In genomic region chr2:32534061-32534732, GRCm38 (mm10) we compare ENCODE assay signal across 8 mouse cellular contexts. TPM values are rescaled to one million over a fixed set of nuclear protein-coding genes. Genes with fewer than 3 reads are reported as not detected.
A peak's percentile ranks its signal among the peaks of the same experiment; 100 is the strongest.
DNase-seq lines count a peak whose midpoint lies in the region; ATAC-seq and TF ChIP-seq lines count a peak whose summit lies in the region.

No protein-coding gene starts in this region.

- 0 out of 2 replicates have a peak, but pooled peaks have one; percentile 31 for TF ChIP-seq POLR2A in bone marrow macrophage, adult 2 months (IDR thresholded peaks at IDR 0.05; ENCODE audit: borderline replicate concordance, low read depth, low read length)

- H3K4me3 ChIP-seq in bone marrow macrophage, adult 2 months (ENCODE audit: insufficient read depth, low read length) = peak overlapping the region; percentile 68
- peak overlapping the region; percentile 81 for H3K4me3 ChIP-seq in intestine, embryonic 14.5 days (ENCODE audit: low read depth, low read length)
- H3K4me3 ChIP-seq in liver, embryonic 16.5 days (ENCODE audit: low read depth, low read length) = peak overlapping the region; percentile 77
- H3K4me3 ChIP-seq in neural tube, embryonic 13.5 days = peak overlapping the region; percentile 84

- peaks cover 22% of the 10 kb centered on the region for H3K4me1 ChIP-seq in bone marrow macrophage, adult 2 months (ENCODE audit: control insufficient read depth, insufficient read depth, low read length)
- peaks cover 36% of the 10 kb centered on the region for H3K4me1 ChIP-seq in intestine, embryonic 14.5 days (replicated peaks; ENCODE audit: control insufficient read depth, insufficient read depth, low read length)
- H3K4me1 ChIP-seq in liver, embryonic 16.5 days (ENCODE audit: control insufficient read depth, low read depth, low read length) = peaks cover 29% of the 10 kb centered on the region
- H3K4me1 ChIP-seq in neural tube, embryonic 13.5 days (replicated peaks) = peaks cover 46% of the 10 kb centered on the region

- no peak for TF ChIP-seq CTCF in bone marrow macrophage, adult 2 months (IDR thresholded peaks at IDR 0.05; ENCODE audit: low read depth, low read length)

- peak overlapping the region; percentile 61 for H3K9ac ChIP-seq in intestine, embryonic 14.5 days (ENCODE audit: low read length)
- peak overlapping the region; percentile 65 for H3K9ac ChIP-seq in liver, embryonic 16.5 days (ENCODE audit: low read depth, low read length)
- H3K9ac ChIP-seq in neural tube, embryonic 13.5 days = peak overlapping the region; percentile 73

- intact Hi-C loops in gastrocnemius, postnatal 14 days (cut with DNase I; ENCODE audit: low total_unique reads) = no loop called here

- peak; percentile 30 for DNase-seq in ovary, postnatal 14 days (ENCODE audit: low spot score)
- DNase-seq in ovary, postnatal 10 days (ENCODE audit: low spot score) = no peak
- peak; percentile 43 for DNase-seq in gastrocnemius, postnatal 14 days
- peak; percentile 80 for DNase-seq in intestine, embryonic 14.5 days (ENCODE audit: low spot score)

- WGBS in intestine, embryonic 14.5 days = 10% methylated on average over 13 of the region's 13 CpGs
- WGBS in liver, embryonic 16.5 days (ENCODE audit: insufficient replicate concordance) = 11% methylated on average over 13 of the region's 13 CpGs
- WGBS in neural tube, embryonic 13.5 days = 12% methylated on average over 13 of the region's 13 CpGs

- H3K4me2 ChIP-seq in intestine, embryonic 14.5 days (ENCODE audit: low read length) = peak overlapping the region; percentile 79
- H3K4me2 ChIP-seq in liver, embryonic 16.5 days (ENCODE audit: low read depth, low read length) = peak overlapping the region; percentile 99
- peak overlapping the region; percentile 74 for H3K4me2 ChIP-seq in neural tube, embryonic 13.5 days

- no peaks in the 10 kb centered on the region for H3K9me3 ChIP-seq in intestine, embryonic 14.5 days (ENCODE audit: control insufficient read depth, low read length)
- H3K9me3 ChIP-seq in liver, embryonic 16.5 days (replicated peaks; ENCODE audit: control insufficient read depth, low read length) = no peaks in the 10 kb centered on the region
- no peaks in the 10 kb centered on the region for H3K9me3 ChIP-seq in neural tube, embryonic 13.5 days

- H3K27ac ChIP-seq in bone marrow macrophage, adult 2 months (ENCODE audit: insufficient read depth, low read depth, low read length) = peak overlapping the region; percentile 81
- peak overlapping the region; percentile 95 for H3K27ac ChIP-seq in intestine, embryonic 14.5 days (ENCODE audit: low read depth)
- peak overlapping the region; percentile 6 for H3K27ac ChIP-seq in liver, embryonic 16.5 days (ENCODE audit: low read length)
- peak overlapping the region; percentile 92 for H3K27ac ChIP-seq in neural tube, embryonic 13.5 days (replicated peaks)

- no peaks in the 10 kb centered on the region for H3K36me3 ChIP-seq in intestine, embryonic 14.5 days (ENCODE audit: control insufficient read depth, insufficient read depth, low read length)
- no peaks in the 10 kb centered on the region for H3K36me3 ChIP-seq in liver, embryonic 16.5 days (ENCODE audit: control insufficient read depth, insufficient read depth)
- H3K36me3 ChIP-seq in neural tube, embryonic 13.5 days = no peaks in the 10 kb centered on the region

- peak; percentile 3; the same call in 1 of the 2 replicates for ATAC-seq in intestine, embryonic 14.5 days (replicated peaks; ENCODE audit: low FRiP score, low TSS enrichment, low read depth)
- no peak for ATAC-seq in liver, embryonic 16.5 days (ENCODE audit: low read depth)
- ATAC-seq in neural tube, embryonic 13.5 days (ENCODE audit: low read depth) = no peak; the same call in 1 of the 2 replicates
- ATAC-seq in activated CD4-positive, CD25-positive, alpha-beta regulatory T cell, adult 4 months = no peak

- H3K27me3 ChIP-seq in intestine, embryonic 14.5 days (replicated peaks; ENCODE audit: control insufficient read depth, insufficient read depth, low read length) = no peaks in the 10 kb centered on the region
- H3K27me3 ChIP-seq in liver, embryonic 16.5 days (ENCODE audit: control insufficient read depth, insufficient read depth, low read depth, low read length) = peaks cover 42% of the 10 kb centered on the region
- no peaks in the 10 kb centered on the region for H3K27me3 ChIP-seq in neural tube, embryonic 13.5 days

RNA-seq across cellular contexts. Expression of gene Fam102a, which starts 0.9 kb away (rescaled TPM):
- polyA plus RNA-seq in bone marrow macrophage, adult 2 months (2012; ENCODE audit: insufficient read depth, insufficient read length, missing spikeins) = 4.7 and 5.3 TPM in 2 replicates
- 1 to 10 TPM; 3.5 to 4.2 TPM for total RNA-seq in gastrocnemius, postnatal 14 days (2021)
- polyA plus RNA-seq in intestine, embryonic 14.5 days (2014; fragmentation: Nextera tagmentation; extraction: Ambion mirVana) = 10.3 and 11.4 TPM in 2 replicates
- 1.6 TPM in 2 replicates for polyA plus RNA-seq in liver, embryonic 16.5 days (2015; fragmentation: Nextera tagmentation; extraction: Ambion mirVana)
- polyA plus RNA-seq in neural tube, embryonic 13.5 days (2015; fragmentation: Nextera tagmentation; extraction: Ambion mirVana) = 7.9 and 9.1 TPM in 2 replicates
- polyA plus RNA-seq in activated CD4-positive, CD25-positive, alpha-beta regulatory T cell, adult 4 months (2017; shearing (Covaris generic)) = 10 to 100 TPM; 40.3 to 47.5 TPM

RNA-seq across cellular contexts. Expression of gene Dpm2, which starts 36.5 kb away (rescaled TPM):
- polyA plus RNA-seq in bone marrow macrophage, adult 2 months (2012; ENCODE audit: insufficient read depth, insufficient read length, missing spikeins) = 55.6 and 68.0 TPM in 2 replicates
- total RNA-seq in gastrocnemius, postnatal 14 days (2021) = 10 to 100 TPM; 17.6 to 17.8 TPM
- polyA plus RNA-seq in intestine, embryonic 14.5 days (2014; fragmentation: Nextera tagmentation; extraction: Ambion mirVana) = 118 and 121 TPM in 2 replicates
- polyA plus RNA-seq in liver, embryonic 16.5 days (2015; fragmentation: Nextera tagmentation; extraction: Ambion mirVana) = 44.8 and 47.9 TPM in 2 replicates
- 128 and 143 TPM in 2 replicates for polyA plus RNA-seq in neural tube, embryonic 13.5 days (2015; fragmentation: Nextera tagmentation; extraction: Ambion mirVana)
- 100 to 1,000 TPM; 107 to 124 TPM for polyA plus RNA-seq in activated CD4-positive, CD25-positive, alpha-beta regulatory T cell, adult 4 months (2017; shearing (Covaris generic))

RNA-seq across cellular contexts. Expression of gene Pip5kl1, which starts 40.4 kb away (rescaled TPM):
- polyA plus RNA-seq in bone marrow macrophage, adult 2 months (2012; ENCODE audit: insufficient read depth, insufficient read length, missing spikeins) = not detected in 2 replicates
- total RNA-seq in gastrocnemius, postnatal 14 days (2021) = not detected
- polyA plus RNA-seq in intestine, embryonic 14.5 days (2014; fragmentation: Nextera tagmentation; extraction: Ambion mirVana) = 0.62 and 0.89 TPM in 2 replicates
- not detected in 2 replicates for polyA plus RNA-seq in liver, embryonic 16.5 days (2015; fragmentation: Nextera tagmentation; extraction: Ambion mirVana)
- polyA plus RNA-seq in neural tube, embryonic 13.5 days (2015; fragmentation: Nextera tagmentation; extraction: Ambion mirVana) = 9.2 and 9.4 TPM in 2 replicates
- not detected for polyA plus RNA-seq in activated CD4-positive, CD25-positive, alpha-beta regulatory T cell, adult 4 months (2017; shearing (Covaris generic))

RNA-seq across cellular contexts. Expression of gene 9430097D07Rik, which starts 41.3 kb away (rescaled TPM):
- not detected in 2 replicates for polyA plus RNA-seq in bone marrow macrophage, adult 2 months (2012; ENCODE audit: insufficient read depth, insufficient read length, missing spikeins)
- not detected for total RNA-seq in gastrocnemius, postnatal 14 days (2021)
- 0.15 and 0.35 TPM in 2 replicates for polyA plus RNA-seq in intestine, embryonic 14.5 days (2014; fragmentation: Nextera tagmentation; extraction: Ambion mirVana)
- 0.06 TPM in 1 of 2 replicates, not detected in the other for polyA plus RNA-seq in liver, embryonic 16.5 days (2015; fragmentation: Nextera tagmentation; extraction: Ambion mirVana)
- polyA plus RNA-seq in neural tube, embryonic 13.5 days (2015; fragmentation: Nextera tagmentation; extraction: Ambion mirVana) = 0.50 and 0.71 TPM in 2 replicates
- polyA plus RNA-seq in activated CD4-positive, CD25-positive, alpha-beta regulatory T cell, adult 4 months (2017; shearing (Covaris generic)) = not detected

RNA-seq across cellular contexts. Expression of gene St6galnac4, which starts 52.7 kb away (rescaled TPM):
- 22.0 and 26.9 TPM in 2 replicates for polyA plus RNA-seq in bone marrow macrophage, adult 2 months (2012; ENCODE audit: insufficient read depth, insufficient read length, missing spikeins)
- total RNA-seq in gastrocnemius, postnatal 14 days (2021) = 10 to 100 TPM; 25.6 to 26.3 TPM
- 15.5 and 20.3 TPM in 2 replicates for polyA plus RNA-seq in intestine, embryonic 14.5 days (2014; fragmentation: Nextera tagmentation; extraction: Ambion mirVana)
- 6.0 and 7.4 TPM in 2 replicates for polyA plus RNA-seq in liver, embryonic 16.5 days (2015; fragmentation: Nextera tagmentation; extraction: Ambion mirVana)
- 25.3 and 25.9 TPM in 2 replicates for polyA plus RNA-seq in neural tube, embryonic 13.5 days (2015; fragmentation: Nextera tagmentation; extraction: Ambion mirVana)
- polyA plus RNA-seq in activated CD4-positive, CD25-positive, alpha-beta regulatory T cell, adult 4 months (2017; shearing (Covaris generic)) = 10 to 100 TPM; 30.7 to 39.8 TPM

Comparison
In these comparisons a context has a peak if more than half of its experiments do, and no peak if none do; other contexts are left out.
1. H3K27ac ChIP-seq: peak in every context shown above with its lines; median percentile 95 in intestine, embryonic 14.5 days; 92 in neural tube, embryonic 13.5 days; 81 in bone marrow macrophage, adult 2 months; 6 in liver, embryonic 16.5 days.